Mouse (Mus musculus) CH12.LX (cell line): ENCODE measurements around the gene Pou3f4.

Experiments used
- BHLHE40 ChIP-seq: IDR thresholded peaks from 2 replicates; pipeline ENCODE4 v1.6.1; 2011; ENCODE audit warnings: mild to moderate bottlenecking, low read depth, low read length, improper control_type of control experiment
- CHD1 ChIP-seq: IDR thresholded peaks from 2 replicates; pipeline ENCODE4 v1.6.1; 2012; ENCODE audit warnings: low read depth, low read length, improper control_type of control experiment, inconsistent platforms
- CHD2 ChIP-seq: IDR thresholded peaks from 2 replicates; pipeline ENCODE4 v1.6.1; 2011; ENCODE audit warnings: low read length, improper control_type of control experiment
- CTCF ChIP-seq, 2 experiments: IDR thresholded peaks in 1 of 2; conservative IDR thresholded peaks in 1 of 2; 2 replicates each; pipeline ENCODE4 v1.5.1; 2011 to 2012; ENCODE audit warnings: low read depth in 2 of 2, low read length in 2 of 2, improper control_type of control experiment in 1 of 2, inconsistent platforms in 1 of 2, mild to moderate bottlenecking in 1 of 2, moderate library complexity in 1 of 2
- EP300 ChIP-seq: IDR thresholded peaks from 2 replicates; pipeline ENCODE4 v1.6.1; 2011; ENCODE audit warnings: low read length, improper control_type of control experiment
- JUN ChIP-seq: IDR thresholded peaks from 2 replicates; pipeline ENCODE4 v1.6.1; 2011; ENCODE audit warnings: low read depth, mild to moderate bottlenecking, low read length, improper control_type of control experiment, moderate library complexity; ENCODE audit not compliant: insufficient read depth
- KAT2A ChIP-seq: IDR thresholded peaks from 2 replicates; pipeline ENCODE4 v1.6.1; 2012; ENCODE audit warnings: low read length, improper control_type of control experiment, inconsistent platforms; ENCODE audit not compliant: insufficient replicate concordance
- MEF2A ChIP-seq: IDR thresholded peaks from 2 replicates; pipeline ENCODE4 v1.6.1; 2014; ENCODE audit warnings: low read depth, mild to moderate bottlenecking, inconsistent platforms, low read length, improper control_type of control experiment, borderline replicate concordance
- NELFE ChIP-seq: IDR thresholded peaks from 2 replicates; pipeline ENCODE4 v1.6.1; 2011; ENCODE audit warnings: low read depth, low read length, improper control_type of control experiment
- POLR2A ChIP-seq: IDR thresholded peaks from 2 replicates; pipeline ENCODE4 v1.6.1; 2011; ENCODE audit warnings: low read depth, mild to moderate bottlenecking, improper control_type of control experiment, low read length
- USF1 ChIP-seq: IDR thresholded peaks from 2 replicates; pipeline ENCODE4 v1.6.1; 2014; ENCODE audit warnings: low read depth, mild to moderate bottlenecking, inconsistent platforms, low read length, improper control_type of control experiment
- USF2 ChIP-seq: conservative IDR thresholded peaks from 2 replicates; pipeline ENCODE4 v1.6.1; 2011; ENCODE audit warnings: low read depth, low read length, improper control_type of control experiment

- TF ChIP-seq EP300 = no peak
- TF ChIP-seq JUN = no peak
- TF ChIP-seq USF1 = no peak
- no peak for TF ChIP-seq POLR2A
- TF ChIP-seq USF2 = no peak
- no peak for TF ChIP-seq KAT2A
- TF ChIP-seq BHLHE40 = no peak
- no peak for TF ChIP-seq MEF2A
- TF ChIP-seq CHD1 = no peak
- TF ChIP-seq CTCF (conservative IDR thresholded peaks at IDR 0.05 in 1 of 2, IDR thresholded peaks at IDR 0.05 in 1 of 2; ENCODE audit: low read depth in 2 of 2, low read length in 2 of 2) = no peak
- TF ChIP-seq NELFE = no peak
- no peak for TF ChIP-seq CHD2
Observed at GRCm38 (mm10) chrX:110817211-110817610, 3.1 kb downstream of the Pou3f4 start.
